Mouse (Mus musculus) stomach, postnatal 0 days (tissue): ENCODE data around the gene Stag1. TPM values are rescaled to one million over a fixed set of nuclear protein-coding genes. Genes with fewer than 3 reads are reported as not detected.

ENCODE experiments used
- ATAC-seq: fragments of 200-750 bp; cut with Nextera tagmentation; 2 replicates; pipeline ENCODE4 v1.8.0; 2017; ENCODE audit not compliant: low FRiP score, low TSS enrichment
- DNase-seq: peaks from one replicate; pipeline ENCODE4 v3.0.0-alpha.2; 2016; ENCODE audit warnings: low spot score
- H3K27ac ChIP-seq: fragments of 300-500 bp; sonication (generic); replicated peaks from 2 replicates; pipeline ENCODE4 v1.5.1; 2014; ENCODE audit warnings: mild to moderate bottlenecking, control low read depth
- H3K27me3 ChIP-seq: fragments of 300-500 bp; sonication (generic); 2 replicates; pipeline ENCODE4 v1.6.1; 2014; ENCODE audit warnings: low read length; ENCODE audit not compliant: control insufficient read depth, insufficient read depth
- H3K36me3 ChIP-seq: fragments of 300-500 bp; sonication (generic); 2 replicates; pipeline ENCODE4 v1.6.1; 2014; ENCODE audit warnings: low read length, mixed read lengths; ENCODE audit not compliant: control insufficient read depth, insufficient read depth
- H3K4me1 ChIP-seq: fragments of 300-500 bp; sonication (generic); replicated peaks from 2 replicates; pipeline ENCODE4 v1.6.1; 2014; ENCODE audit warnings: antibody characterized with exemption; ENCODE audit not compliant: control insufficient read depth, insufficient read depth
- H3K4me2 ChIP-seq: fragments of 300-500 bp; sonication (generic); replicated peaks from 2 replicates; pipeline ENCODE4 v1.6.1; 2014; ENCODE audit warnings: low read depth, mild to moderate bottlenecking, control low read depth, moderate library complexity
- H3K4me3 ChIP-seq: fragments of 300-500 bp; sonication (generic); 2 replicates; pipeline ENCODE4 v1.5.1; 2014; ENCODE audit warnings: low read depth, low read length, control low read depth
- H3K9ac ChIP-seq: fragments of 300-500 bp; sonication (generic); 2 replicates; pipeline ENCODE4 v1.6.1; 2014; ENCODE audit warnings: mild to moderate bottlenecking, low read length, control low read depth, mixed read lengths
- H3K9me3 ChIP-seq: fragments of 300-500 bp; sonication (generic); 2 replicates; pipeline ENCODE4 v1.6.1; 2016; ENCODE audit warnings: low read length; ENCODE audit not compliant: control insufficient read depth
- CTCF ChIP-seq: IDR thresholded peaks from 2 replicates; pipeline ENCODE4 v1.5.1; 2016; ENCODE audit warnings: antibody characterized with exemption, low read depth, mild to moderate bottlenecking, moderate library complexity
- EP300 ChIP-seq: optimal IDR thresholded peaks from 2 replicates; pipeline ENCODE3; 2016; ENCODE audit warnings: antibody characterized with exemption
- WGBS: fragments of 180-500 bp; shearing (Covaris S2); extraction: QIAGEN DNeasy Blood & Tissue Kit; methylation state at CpG from one replicate; pipeline ENCODE4 v1.1.7; 2014; 5-methylcytosine and 5-hydroxymethylcytosine counted together
- polyA plus RNA-seq: library from polyadenylated mRNA; unstranded; fragments of >200 nt; fragmentation: Nextera tagmentation; extraction: Ambion mirVana; gene quantifications from 2 replicates; pipeline ENCODE4 v1.2.1, GENCODE M21; 2015

The Stag1 gene
- polyA plus RNA-seq, 1 experiment from 2014 or later = 25.0 TPM

DNA sequence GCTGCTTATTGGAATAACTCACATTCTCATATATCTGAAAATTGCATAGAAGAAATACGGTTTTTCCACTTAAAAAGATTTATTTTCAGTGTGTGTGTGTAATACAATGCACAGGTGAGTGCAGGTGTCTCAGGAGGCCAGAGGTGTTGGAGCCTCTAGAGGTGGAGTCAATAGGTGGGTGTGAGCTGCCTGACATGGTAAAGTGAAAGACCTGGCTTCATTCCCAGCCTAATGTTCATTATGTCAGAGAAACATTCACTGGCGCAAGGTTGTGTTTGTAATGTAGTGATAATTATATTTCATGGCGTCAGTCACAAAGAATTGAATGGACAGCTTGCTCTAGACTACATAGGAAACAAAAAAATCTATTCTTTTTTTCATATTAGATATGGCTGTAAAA lies 56.5 kb downstream of the Stag1 start:
- TF ChIP-seq EP300 = no peak
- TF ChIP-seq CTCF = no peak
- Histone ChIP-seq H3K36me3 (no peaks in the 10 kb centered on the region), H3K27ac (no peak overlapping the region), H3K9ac (no peak overlapping the region), H3K4me2 (no peak overlapping the region), H3K4me1 (no peaks in the 10 kb centered on the region), H3K9me3 (no peaks in the 10 kb centered on the region), H3K27me3 (no peaks in the 10 kb centered on the region), H3K4me3 (no peak overlapping the region)
- 39% methylated on average over 3 of the region's 3 CpGs for WGBS
- peak; percentile 82 for ATAC-seq
- peak; percentile 29 for DNase-seq

DNA sequence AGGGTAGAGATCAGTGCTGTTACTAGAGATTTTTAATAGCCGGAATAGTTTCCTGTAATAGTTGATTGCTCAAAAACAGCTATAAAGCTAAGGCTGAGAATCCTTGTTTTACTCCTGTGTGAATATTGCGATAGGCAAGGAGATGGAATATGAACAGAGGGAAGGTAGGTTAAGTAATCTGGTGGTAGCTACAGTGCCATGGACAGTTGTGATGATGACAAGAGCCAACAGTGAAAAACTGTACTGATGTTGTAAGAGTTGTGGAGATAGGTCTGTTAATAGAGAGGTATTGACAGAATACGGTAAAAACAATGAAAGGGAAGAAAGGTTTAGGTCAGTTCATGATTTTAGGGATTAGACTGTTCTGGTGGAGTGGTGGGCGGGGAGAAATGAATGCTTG lies 58.5 kb downstream of the Stag1 start:
- DNase-seq (no peak), ATAC-seq (no peak)
- H3K36me3 ChIP-seq = no peaks in the 10 kb centered on the region
- 91% methylated on average over 4 of the region's 4 CpGs for WGBS
- no peaks in the 10 kb centered on the region for H3K9me3 ChIP-seq
- TF ChIP-seq EP300 (no peak), CTCF (no peak)
- H3K27me3 ChIP-seq = no peaks in the 10 kb centered on the region
- no peak overlapping the region for H3K9ac ChIP-seq
- no peaks in the 10 kb centered on the region for H3K4me1 ChIP-seq
- H3K4me3 ChIP-seq = no peak overlapping the region
- no peak overlapping the region for H3K4me2 ChIP-seq
- H3K27ac ChIP-seq = no peak overlapping the region

DNA sequence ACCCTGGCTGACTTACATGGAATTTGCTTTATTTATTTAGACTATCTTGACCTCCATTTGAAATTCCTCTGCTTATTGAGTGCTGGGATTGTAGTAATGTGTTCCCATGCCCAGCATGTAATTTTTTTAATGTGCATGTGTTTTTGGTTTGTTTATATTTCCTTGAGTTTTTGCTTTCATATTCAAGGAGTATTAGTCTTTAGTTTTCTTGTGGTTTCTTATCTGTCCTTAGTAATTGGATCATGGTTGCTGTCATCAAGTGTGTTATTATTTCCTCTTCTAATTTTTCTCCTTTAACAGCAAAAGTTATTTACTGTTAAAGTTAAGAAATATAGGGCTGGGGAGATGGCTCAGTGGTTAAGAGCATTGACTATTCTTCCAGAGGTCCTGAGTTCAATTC lies 63.0 kb downstream of the Stag1 start:
- TF ChIP-seq CTCF (no peak), EP300 (no peak)
- H3K9ac ChIP-seq = no peak overlapping the region
- no peaks in the 10 kb centered on the region for H3K4me1 ChIP-seq
- H3K27me3 ChIP-seq = no peaks in the 10 kb centered on the region
- no peaks in the 10 kb centered on the region for H3K36me3 ChIP-seq
- DNase-seq (no peak), ATAC-seq (no peak)
- H3K9me3 ChIP-seq = no peaks in the 10 kb centered on the region
- H3K27ac ChIP-seq = no peak overlapping the region
- no peak overlapping the region for H3K4me2 ChIP-seq
- H3K4me3 ChIP-seq = no peak overlapping the region

DNA sequence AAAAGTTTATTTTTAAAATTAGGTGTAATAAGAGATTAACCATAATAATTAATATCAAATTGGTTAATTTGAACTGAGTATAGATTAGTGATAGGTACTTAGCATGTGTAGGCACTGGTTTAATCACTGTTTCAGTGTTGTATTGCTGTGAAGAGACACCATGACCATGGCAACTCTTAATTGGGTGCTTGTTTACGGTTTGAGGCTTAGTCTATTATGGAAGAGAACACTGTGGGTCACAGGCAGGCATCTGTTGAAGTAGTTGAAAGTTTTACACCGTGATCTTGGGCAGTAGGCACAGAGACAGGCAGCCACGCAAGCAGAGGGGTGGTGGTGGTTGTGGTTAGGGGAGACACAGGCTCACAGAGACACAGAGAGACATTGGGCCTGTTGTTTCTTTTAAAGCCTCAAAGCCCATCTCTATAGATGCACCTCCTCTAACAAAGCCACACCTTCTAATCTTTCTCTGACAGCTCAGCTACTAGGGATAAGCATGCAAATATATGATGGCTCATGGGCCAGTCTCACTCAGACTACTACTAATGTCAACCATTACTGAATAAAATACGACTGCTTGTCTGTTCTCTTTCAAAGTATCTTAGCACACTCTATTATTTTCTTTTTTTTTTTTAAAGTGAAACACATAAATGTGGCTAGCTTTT lies 66.0 kb downstream of the Stag1 start:
- H3K36me3 ChIP-seq = no peaks in the 10 kb centered on the region
- no peak for TF ChIP-seq CTCF
- TF ChIP-seq EP300 = no peak
- H3K4me2 ChIP-seq = no peak overlapping the region
- no peaks in the 10 kb centered on the region for H3K9me3 ChIP-seq
- ATAC-seq (no peak), DNase-seq (no peak)
- no peak overlapping the region for H3K27ac ChIP-seq
- H3K4me3 ChIP-seq = no peak overlapping the region
- 82% methylated on average over 4 of the region's 4 CpGs for WGBS
- H3K9ac ChIP-seq = no peak overlapping the region
- H3K4me1 ChIP-seq = no peaks in the 10 kb centered on the region
- H3K27me3 ChIP-seq = no peaks in the 10 kb centered on the region

DNA sequence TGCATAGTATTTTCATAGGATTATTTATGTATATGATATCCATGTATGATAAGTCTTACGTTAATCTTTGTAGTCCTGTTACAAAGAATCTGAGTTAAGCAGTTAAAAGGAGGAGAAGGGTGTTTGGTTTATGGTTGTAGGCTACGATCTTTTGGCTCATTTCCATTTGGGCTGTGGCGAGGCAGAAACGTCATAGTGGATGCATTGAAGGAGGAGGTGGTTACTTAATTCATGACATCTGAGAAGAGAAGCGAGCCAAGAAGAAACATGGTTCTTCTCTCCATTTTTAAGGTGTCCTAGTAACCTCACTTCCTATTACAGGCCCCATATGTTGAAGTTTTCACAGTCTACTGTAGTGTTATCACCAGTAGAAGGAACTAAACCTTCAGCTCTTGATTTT lies 72.6 kb downstream of the Stag1 start:
- no peak overlapping the region for H3K4me2 ChIP-seq
- 51% methylated on average over 5 of the region's 5 CpGs for WGBS
- no peak for TF ChIP-seq EP300
- no peak for TF ChIP-seq CTCF
- ATAC-seq (no peak), DNase-seq (no peak)
- H3K27ac ChIP-seq = no peak overlapping the region
- H3K9me3 ChIP-seq = no peaks in the 10 kb centered on the region
- no peaks in the 10 kb centered on the region for H3K4me1 ChIP-seq
- no peaks in the 10 kb centered on the region for H3K36me3 ChIP-seq
- no peak overlapping the region for H3K4me3 ChIP-seq
- H3K27me3 ChIP-seq = no peaks in the 10 kb centered on the region
- H3K9ac ChIP-seq = no peak overlapping the region

DNA sequence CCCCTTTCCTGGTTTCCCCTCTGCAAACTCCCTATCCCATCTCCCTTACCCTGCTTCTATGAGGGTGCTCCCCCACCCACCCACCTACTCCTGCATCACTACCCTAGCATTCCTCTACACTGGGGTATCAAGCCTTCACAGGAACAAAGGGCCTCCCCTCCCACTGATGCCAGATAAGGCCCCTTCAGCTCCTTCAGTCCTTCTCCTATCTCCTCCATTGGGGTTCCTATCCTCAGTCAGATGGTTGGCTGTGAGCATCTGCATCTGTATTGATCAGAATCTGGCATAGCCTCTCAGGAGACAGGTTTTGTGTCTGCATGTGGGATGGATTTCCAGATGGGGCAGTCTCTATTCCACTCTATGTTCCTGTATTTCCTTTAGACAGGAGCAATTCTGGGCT lies 81.4 kb downstream of the Stag1 start:
- TF ChIP-seq CTCF (no peak), EP300 (no peak)
- no peaks in the 10 kb centered on the region for H3K36me3 ChIP-seq
- no peak overlapping the region for H3K27ac ChIP-seq
- H3K27me3 ChIP-seq = no peaks in the 10 kb centered on the region
- H3K9ac ChIP-seq = no peak overlapping the region
- no peak overlapping the region for H3K4me3 ChIP-seq
- DNase-seq (no peak), ATAC-seq (no peak)
- no peaks in the 10 kb centered on the region for H3K9me3 ChIP-seq
- no peaks in the 10 kb centered on the region for H3K4me1 ChIP-seq
- H3K4me2 ChIP-seq = no peak overlapping the region
